Mouse (Mus musculus): Measurements from ENCODE around the gene Napsa.

The Napsa gene

DNA sequence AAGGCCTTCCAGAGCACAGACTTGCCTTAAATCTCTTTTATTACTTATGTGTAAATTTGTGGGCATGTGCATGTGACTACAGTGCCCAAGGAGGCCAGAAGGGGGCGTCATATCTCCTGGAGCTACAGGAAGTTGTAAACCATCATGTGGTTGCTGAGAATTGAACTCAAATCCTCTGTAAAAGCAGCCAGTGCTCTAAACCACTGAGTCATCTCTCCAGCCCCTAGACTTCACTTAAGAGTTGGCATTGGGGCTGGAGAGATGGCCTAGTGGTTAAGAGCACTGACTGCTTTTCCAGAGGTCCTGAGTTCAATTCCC, 53.8 kb downstream of the Napsa start:
- DNase-seq (ENCODE audit: low spot score): no peak

DNA sequence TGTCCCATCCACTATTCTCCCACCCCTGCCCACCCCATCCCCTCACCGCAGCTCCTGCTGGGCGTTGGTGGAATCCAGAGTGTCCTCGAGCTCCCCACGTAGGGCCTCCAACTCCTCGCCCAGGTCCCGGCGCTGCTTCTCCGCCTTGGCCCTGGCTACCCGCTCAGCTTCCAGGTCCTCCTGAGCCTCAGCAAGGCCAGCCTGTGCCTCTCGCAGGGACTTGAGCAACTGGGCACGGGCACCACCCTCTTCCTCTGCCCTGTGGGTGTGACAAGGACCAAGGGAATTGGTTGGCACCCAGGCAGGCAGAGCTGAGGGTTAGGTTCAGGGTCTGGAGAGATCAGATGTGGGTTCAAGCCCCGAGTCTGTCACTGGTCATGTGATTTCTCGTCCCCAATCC, 54.8 kb downstream of the Napsa start:
- DNase-seq (ENCODE audit: low spot score): no peak

DNA sequence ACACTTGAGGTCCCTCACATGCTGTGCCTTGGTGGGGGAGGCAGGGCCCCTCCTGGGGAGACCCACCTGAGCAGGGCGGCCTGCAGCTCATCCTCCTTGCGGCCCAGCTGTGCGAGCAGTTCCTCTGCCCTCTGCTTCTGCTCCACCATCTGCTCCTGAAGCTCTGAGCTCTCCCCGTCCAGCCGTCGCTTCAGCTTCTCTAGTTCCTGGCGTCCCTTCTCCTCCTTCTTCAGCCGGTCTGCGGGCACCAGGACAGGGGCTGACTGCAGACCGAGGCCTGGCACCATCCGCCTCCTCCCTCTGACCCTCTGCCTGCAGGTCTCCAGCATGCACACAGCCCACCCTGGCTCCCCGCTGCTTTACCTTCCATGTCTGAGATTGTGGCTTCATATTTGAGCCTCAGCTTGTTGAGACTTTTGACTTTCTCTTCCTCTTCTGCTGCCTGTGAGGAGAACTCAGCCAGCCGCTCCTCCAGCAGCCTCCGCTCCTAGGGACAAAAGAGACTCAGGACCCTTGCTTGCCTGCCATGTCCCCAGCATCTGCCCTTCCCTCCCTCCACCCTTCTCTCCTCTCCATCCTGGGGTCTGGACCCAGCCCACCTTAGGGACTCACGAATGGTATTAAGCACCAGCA, 56.3 kb downstream of the Napsa start:
- no peak for DNase-seq (ENCODE audit: low spot score)

DNA sequence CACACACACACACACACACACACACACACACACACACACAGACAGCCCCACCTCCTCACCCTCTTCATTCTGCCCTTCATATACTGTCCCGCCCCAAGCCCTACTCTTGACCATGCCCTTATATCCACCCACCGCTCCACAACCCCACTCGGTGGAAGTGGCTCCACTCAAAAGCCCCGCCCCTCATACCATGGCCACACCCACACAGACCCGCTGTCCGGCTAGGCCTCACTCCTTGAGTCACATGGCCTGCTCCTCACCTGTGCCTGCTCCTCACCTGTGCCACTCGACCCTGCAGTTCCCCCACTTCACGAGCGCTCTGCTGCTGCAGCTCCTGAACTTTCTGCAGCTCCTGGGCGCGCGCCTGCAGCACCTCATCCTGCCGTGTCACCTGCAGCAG, 58.3 kb downstream of the Napsa start:
- no peak for DNase-seq (ENCODE audit: low spot score)

DNA sequence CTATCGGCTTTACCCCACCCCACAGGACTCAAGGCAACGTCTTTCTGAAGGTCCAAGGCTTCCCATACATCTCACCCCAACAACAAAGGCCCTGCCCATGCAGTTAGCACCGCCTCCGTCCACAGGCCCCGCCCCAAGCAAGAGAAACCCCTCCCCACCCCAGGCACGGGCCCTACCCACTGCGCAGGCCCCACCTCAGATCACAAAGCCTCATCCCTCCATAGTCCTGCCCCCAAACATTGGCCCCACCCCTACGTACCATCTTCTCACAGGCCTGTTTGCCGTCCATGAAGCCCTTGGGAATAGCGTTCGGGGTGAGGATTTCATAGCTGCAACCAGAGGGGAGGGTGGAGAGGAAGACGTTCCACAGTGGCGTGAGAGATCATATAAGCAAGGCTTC, 60.5 kb downstream of the Napsa start:
- no peak for DNase-seq (ENCODE audit: low spot score)

- no peak for DNase-seq (ENCODE audit: low spot score)
Measured at GRCm38 (mm10) chr7:44633407-44633806, 61.2 kb downstream of the Napsa start.
